Mouse (Mus musculus): ENCODE data around the gene Apbb2.
A peak's percentile ranks its signal among the peaks of the same experiment; 100 is the strongest.

The Apbb2 gene

GRCm38 (mm10) chr5:66618597-66618996 is at the start of gene Apbb2:
Gene Apbb2 (minus strand): TSS chr5:66618784.
- DNase-seq (ENCODE audit: low read depth, low spot score) = peak; percentile 97

GRCm38 (mm10) chr5:66654220-66654619 is 35.6 kb upstream of the Apbb2 start:
- DNase-seq (ENCODE audit: low read depth, low spot score) = peak; percentile 41

DNA sequence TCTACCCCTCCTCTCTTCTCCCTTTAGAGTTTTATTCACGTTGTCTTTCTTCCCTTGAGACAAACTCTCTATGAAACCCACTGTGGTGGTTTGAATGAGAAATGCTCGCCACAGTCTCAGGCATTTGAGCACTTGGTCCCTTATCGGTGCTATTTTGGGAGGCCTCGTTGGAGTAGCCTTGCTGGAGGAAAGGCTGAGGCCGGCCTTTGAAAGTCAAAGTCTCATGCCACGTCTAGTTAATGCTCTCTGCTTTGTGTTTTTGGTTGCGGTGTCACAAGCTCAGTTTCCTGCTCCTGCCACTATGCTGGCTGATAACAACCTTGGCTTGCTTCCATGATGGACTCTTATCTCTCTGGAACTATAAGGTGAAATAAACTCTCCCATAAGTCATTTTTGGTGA is 28.9 kb upstream of the Apbb2 start:
- DNase-seq (ENCODE audit: low read depth, low spot score) = no peak

DNA sequence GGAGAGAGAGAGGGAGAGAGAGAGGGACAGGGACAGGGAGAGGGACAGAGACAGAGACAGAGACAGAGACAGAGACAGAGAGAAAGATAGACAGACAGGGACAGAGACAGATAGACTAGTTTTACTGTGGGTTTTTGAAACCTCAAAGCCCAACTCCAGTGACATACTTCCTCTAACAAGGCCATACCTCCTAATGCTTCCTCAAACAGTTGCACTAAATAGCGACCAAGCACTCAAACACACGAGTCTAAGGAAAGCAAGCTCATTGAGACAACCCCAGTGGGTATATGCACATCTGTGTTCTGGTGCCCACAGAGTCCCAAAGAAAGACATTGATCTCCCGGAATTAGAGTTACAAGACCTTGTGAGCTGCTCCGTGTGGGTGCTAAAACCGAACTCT is 24.7 kb upstream of the Apbb2 start:
- DNase-seq (ENCODE audit: low read depth, low spot score) = no peak

GRCm38 (mm10) chr5:66642156-66642555 is 23.6 kb upstream of the Apbb2 start:
- DNase-seq (ENCODE audit: low read depth, low spot score) = peak; percentile 93

- DNase-seq (ENCODE audit: low read depth, low spot score) = no peak
Measured at GRCm38 (mm10) chr5:66635459-66636079, 17.0 kb upstream of the Apbb2 start.

GRCm38 (mm10) chr5:66627805-66628204 is 9.2 kb upstream of the Apbb2 start:
- no peak for DNase-seq (ENCODE audit: low read depth, low spot score)

GRCm38 (mm10) chr5:66620191-66620625 is 1.6 kb upstream of the Apbb2 start:
- DNase-seq (ENCODE audit: low read depth, low spot score) = no peak

DNA sequence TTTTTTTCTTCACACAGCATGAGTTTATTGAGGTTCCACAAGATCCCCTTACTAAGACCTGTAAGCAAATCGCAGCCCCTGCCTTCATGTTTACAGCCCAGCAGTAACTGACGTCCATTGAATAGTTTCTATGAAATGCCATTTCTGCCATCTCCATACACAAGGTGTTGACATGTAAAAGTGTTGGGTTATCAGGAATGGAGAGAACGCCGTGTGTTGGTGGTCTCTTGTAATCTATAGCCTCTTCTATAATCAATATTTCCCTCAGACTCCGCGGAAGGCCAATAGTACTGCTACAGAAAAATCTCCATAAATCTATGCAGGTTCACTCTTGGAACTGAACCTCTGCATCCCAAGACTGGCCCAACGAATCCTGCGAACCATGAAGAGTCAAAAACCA is 1.1 kb upstream of the Apbb2 start:
- DNase-seq (ENCODE audit: low read depth, low spot score) = no peak

DNA sequence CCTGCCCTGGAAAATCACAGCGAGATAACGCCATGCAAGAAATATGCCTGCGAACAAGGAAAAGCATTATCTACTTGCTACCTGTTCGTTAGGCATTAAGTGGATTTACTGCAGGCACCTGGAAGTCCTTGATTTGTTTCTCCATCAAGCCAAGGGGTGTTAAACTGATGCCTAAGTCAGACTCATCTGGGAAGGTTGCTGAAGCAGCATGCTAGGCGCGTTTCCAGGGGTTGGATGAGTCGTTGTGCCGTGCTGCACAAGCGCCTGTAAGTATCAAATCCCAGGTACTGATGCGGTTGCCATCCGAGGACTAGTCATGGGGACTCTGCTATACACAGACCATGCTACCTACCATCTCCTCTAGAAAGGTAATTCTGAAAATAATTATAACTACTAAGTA is 611 bp upstream of the Apbb2 start:
- DNase-seq (ENCODE audit: low read depth, low spot score) = peak; percentile 62

DNA sequence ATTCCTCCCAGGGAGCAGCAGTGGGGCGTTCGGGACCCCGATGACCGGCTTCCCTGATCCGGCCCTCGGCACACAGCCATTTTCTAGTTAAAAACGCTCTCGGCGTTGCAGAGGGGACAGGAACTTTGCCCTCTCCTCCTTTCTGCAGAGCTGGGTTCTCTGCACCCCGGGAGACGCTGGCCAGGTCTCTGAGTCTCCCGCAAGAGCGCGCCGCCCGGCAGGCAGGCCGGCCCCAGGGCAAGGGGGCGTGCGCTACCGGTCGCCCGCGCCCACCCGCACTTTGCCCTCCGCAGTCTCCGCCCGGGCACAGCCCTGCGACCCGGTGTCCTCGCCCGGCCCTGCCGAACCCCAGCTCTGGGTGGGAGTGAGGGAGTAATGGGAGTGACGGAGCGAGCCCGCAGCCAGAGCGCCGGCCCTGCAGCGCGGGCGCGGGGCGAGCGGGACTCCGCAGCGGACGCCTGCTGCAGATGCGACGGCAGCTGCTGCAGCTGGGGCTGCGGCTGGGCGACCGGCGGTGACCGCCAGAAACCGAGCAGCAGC is 593 bp downstream of the Apbb2 start:
- DNase-seq (ENCODE audit: low read depth, low spot score) = peak; percentile 41

- no peak for DNase-seq (ENCODE audit: low read depth, low spot score)
Measured at GRCm38 (mm10) chr5:66614940-66615339, 3.6 kb downstream of the Apbb2 start.

- DNase-seq (ENCODE audit: low read depth, low spot score) = peak; percentile 44
Measured at GRCm38 (mm10) chr5:66613725-66614124, 4.9 kb downstream of the Apbb2 start.

DNA sequence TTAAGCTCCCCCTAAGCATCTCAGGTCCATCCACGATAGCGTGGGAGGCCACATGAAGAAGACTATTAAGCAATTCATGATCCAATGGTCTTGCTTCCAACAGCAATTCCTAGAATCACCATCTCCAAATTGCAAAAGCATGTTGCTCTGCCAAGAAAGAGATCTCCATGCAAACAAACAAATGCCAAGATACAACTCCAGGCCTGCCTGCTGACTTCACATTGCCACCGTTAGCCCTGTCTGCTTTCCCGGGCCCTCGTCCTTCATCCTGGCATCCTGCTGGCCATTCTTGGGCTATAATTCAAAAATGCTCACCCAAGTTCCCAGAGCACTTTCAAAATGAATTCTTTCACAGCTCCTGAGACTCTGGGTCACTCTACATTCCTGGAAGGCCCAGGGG is 5.6 kb downstream of the Apbb2 start:
- DNase-seq (ENCODE audit: low read depth, low spot score) = peak; percentile 47

DNA sequence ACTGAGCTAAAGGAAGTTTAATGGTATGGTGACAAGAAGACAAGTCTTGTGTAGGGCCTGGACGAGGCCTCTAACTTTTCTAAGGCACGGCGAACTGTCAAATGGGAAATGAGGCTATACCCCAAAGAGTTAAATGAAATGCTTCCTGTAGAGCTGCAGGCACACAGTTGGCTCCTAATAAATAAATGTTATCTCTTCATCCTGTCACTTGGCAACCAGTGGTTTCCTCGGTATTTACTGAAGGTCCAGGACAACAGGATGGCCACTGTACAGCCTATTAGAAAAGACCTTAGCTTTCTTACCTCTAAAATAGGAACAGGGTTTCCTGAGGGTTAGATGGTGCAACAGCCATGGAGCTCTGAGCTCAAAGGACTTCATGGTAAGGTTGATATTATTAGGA is 6.7 kb downstream of the Apbb2 start:
- DNase-seq (ENCODE audit: low read depth, low spot score) = no peak

- DNase-seq (ENCODE audit: low read depth, low spot score) = no peak
Measured at GRCm38 (mm10) chr5:66611361-66611760, 7.2 kb downstream of the Apbb2 start.

DNA sequence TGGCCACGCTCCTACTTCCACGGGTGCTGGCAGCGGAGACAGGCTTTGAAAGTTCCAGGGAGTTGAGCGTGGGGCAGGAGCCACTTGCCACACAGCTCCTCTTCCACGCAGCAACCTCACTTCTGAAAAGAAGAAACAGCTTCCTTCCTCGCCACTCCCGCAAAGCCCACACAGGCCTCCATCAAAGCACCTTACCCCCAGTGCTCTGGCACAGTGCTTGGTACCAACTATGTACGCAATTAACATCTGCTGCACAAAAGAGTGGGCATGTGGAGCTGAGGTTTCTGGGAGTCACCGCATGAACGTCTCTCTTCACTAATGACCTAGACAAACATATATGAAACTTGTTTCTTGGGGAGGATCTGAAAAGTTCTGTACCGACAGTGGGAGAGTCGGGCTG is 8.3 kb downstream of the Apbb2 start:
- DNase-seq (ENCODE audit: low read depth, low spot score) = no peak

DNA sequence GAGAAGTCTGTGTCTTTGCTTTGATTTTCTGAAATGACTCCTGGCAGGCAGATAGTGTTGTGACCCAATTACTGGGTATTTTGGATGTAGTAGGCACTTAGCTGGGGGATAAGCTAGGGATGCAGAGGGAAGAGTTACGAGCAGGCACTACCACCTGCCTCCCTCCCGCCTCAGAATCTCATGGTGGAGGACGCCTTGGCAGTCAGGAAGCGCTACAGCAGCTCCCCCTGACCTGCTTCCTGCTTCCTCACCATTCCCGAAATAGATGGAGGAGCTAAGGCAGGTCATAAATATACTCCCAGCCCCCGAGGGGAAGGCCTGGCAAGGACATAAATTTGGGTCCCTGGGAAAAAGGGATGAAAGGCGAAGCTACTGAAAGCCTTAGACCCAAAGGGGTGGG is 9.3 kb downstream of the Apbb2 start:
- DNase-seq (ENCODE audit: low read depth, low spot score) = no peak

- DNase-seq (ENCODE audit: low read depth, low spot score) = no peak
Measured at GRCm38 (mm10) chr5:66607801-66608200, 10.8 kb downstream of the Apbb2 start.

GRCm38 (mm10) chr5:66607201-66607600 is 11.4 kb downstream of the Apbb2 start:
- DNase-seq (ENCODE audit: low read depth, low spot score) = no peak

DNA sequence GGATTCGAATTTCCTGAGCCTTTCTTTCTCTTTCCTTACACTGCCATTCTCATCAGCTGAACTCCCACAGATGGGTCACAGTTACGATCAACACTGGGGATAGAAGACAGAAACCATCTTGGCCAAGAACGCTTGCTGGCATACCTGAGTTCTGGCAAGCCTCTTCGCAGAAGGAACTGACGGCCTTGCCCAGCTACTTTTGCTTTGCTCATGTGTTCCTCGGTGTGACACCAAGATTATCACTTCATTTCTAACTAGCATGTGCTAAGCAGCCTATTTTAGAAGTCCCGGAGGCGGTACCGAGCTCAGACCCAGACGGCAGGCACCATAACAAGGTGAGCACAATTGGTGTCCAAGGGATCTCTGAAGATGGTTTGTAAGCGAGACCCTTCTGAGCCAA is 12.9 kb downstream of the Apbb2 start:
- no peak for DNase-seq (ENCODE audit: low read depth, low spot score)

DNA sequence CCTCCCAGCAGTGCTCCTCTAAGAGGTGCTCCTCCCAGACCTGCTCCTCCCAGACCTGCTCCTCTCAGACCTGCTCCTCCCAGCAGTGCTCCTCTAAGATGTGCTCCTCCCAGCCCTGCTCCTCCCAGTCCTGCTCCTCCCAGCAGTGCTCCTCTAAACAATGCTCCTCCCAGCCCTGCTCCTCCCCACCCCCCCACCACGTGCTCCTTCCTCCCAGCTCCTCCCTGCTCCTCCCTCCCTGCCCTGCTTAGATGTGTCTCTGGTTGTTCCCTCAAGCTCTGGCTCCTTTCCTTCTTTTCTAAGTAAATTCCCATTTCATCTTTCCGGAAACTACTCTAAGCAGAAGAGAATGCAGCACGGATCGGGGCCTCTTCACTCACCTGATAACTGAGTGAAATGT is 14.2 kb downstream of the Apbb2 start:
- DNase-seq (ENCODE audit: low read depth, low spot score) = no peak

- peak; percentile 68 for DNase-seq (ENCODE audit: low read depth, low spot score)
Measured at GRCm38 (mm10) chr5:66603746-66604145, 14.8 kb downstream of the Apbb2 start.

GRCm38 (mm10) chr5:66603223-66603622 is 15.4 kb downstream of the Apbb2 start:
- DNase-seq (ENCODE audit: low read depth, low spot score) = peak; percentile 50

Data from 3T3-L1 (cell line).